Mouse (Mus musculus) midbrain, embryonic 12.5 days (tissue): ENCODE results near the gene Sfxn5. TPM values are rescaled to one million over a fixed set of nuclear protein-coding genes. Genes with fewer than 3 reads are reported as not detected.
A peak's percentile ranks its signal among the peaks of the same experiment; 100 is the strongest.

Source experiments
- ATAC-seq: fragments of 200-750 bp; cut with Nextera tagmentation; 2 replicates; pipeline ENCODE4 v1.8.0; 2017; ENCODE audit warnings: low read depth, moderate TSS enrichment, moderate library complexity; ENCODE audit not compliant: low FRiP score
- H3K27ac ChIP-seq: fragments of 300-500 bp; sonication (generic); replicated peaks from 2 replicates; pipeline ENCODE4 v1.5.1; 2016; ENCODE audit warnings: mild to moderate bottlenecking
- H3K27me3 ChIP-seq: fragments of 300-500 bp; sonication (generic); 2 replicates; pipeline ENCODE4 v1.6.1; 2016; ENCODE audit warnings: mild to moderate bottlenecking
- H3K36me3 ChIP-seq: fragments of 300-500 bp; sonication (generic); 2 replicates; pipeline ENCODE4 v1.6.1; 2016
- H3K4me1 ChIP-seq: fragments of 300-500 bp; sonication (generic); 2 replicates; pipeline ENCODE4 v1.6.1; 2016
- H3K4me2 ChIP-seq: fragments of 300-500 bp; sonication (generic); replicated peaks from 2 replicates; pipeline ENCODE4 v1.6.1; 2016; ENCODE audit warnings: mild to moderate bottlenecking, moderate library complexity
- H3K4me3 ChIP-seq: fragments of 300-500 bp; sonication (generic); 2 replicates; pipeline ENCODE4 v1.5.1; 2016; ENCODE audit warnings: mild to moderate bottlenecking
- H3K9ac ChIP-seq: fragments of 300-500 bp; sonication (generic); replicated peaks from 2 replicates; pipeline ENCODE4 v1.6.1; 2016; ENCODE audit warnings: mild to moderate bottlenecking, moderate library complexity
- H3K9me3 ChIP-seq: fragments of 300-500 bp; sonication (generic); 2 replicates; pipeline ENCODE4 v1.6.1; 2016; ENCODE audit warnings: mild to moderate bottlenecking
- WGBS: fragments of 180-500 bp; shearing (Covaris S2); methylation state at CpG from one replicate; pipeline ENCODE4 v1.1.7; 2016; 5-methylcytosine and 5-hydroxymethylcytosine counted together
- polyA plus RNA-seq: library from polyadenylated mRNA; unstranded; fragments of >200 nt; fragmentation: Nextera tagmentation; extraction: Ambion mirVana; gene quantifications from 2 replicates; pipeline ENCODE4 v1.2.1, GENCODE M21; 2016

Gene Sfxn5
- polyA plus RNA-seq: 8.2 and 9.5 TPM in 2 replicates

GRCm38 (mm10) chr6:85333000-85333669 lies at the start of gene Sfxn5:
TSS of gene Sfxn5 (minus strand) at chr6:85333422.
- H3K36me3 ChIP-seq: no peaks in the 10 kb centered on the region
- peak; percentile 98 for ATAC-seq
- H3K4me3 ChIP-seq: peak within 1 kb of the TSS; percentile 67
- under 1% methylated on average over 49 of the region's 49 CpGs for WGBS
- H3K27me3 ChIP-seq: peaks cover 14% of the 10 kb centered on the region
- peak within 1 kb of the TSS; percentile 64 for H3K9ac ChIP-seq
- peak within 1 kb of the TSS; percentile 96 for H3K4me2 ChIP-seq
- H3K4me1 ChIP-seq: peaks cover 11% of the 10 kb centered on the region
- no peaks in the 10 kb centered on the region for H3K9me3 ChIP-seq
- peak within 1 kb of the TSS; percentile 91 for H3K27ac ChIP-seq

DNA sequence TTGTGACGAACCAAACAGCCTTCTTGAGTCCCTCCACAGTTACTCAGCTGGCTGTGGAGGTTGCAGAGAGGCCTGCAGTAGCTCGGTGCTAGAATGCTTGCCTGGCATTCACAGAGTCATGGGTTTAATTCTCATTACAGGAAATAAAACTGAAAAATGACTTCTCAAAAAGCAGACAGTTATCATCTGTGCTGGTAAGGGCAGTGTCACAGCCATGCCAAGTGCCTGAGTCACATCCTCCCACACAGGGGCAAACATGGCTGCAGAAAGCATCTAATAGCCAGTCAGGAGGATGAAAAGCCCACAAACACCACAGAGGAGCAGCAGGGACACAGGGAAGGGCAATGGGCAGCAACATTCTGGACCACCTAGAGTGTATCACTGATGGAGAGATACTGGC lies 49.6 kb upstream of the Sfxn5 start:
- ATAC-seq: no peak
- Histone ChIP-seq H3K4me3 (no peak overlapping the region), H3K4me2 (no peak overlapping the region), H3K27me3 (peaks cover 8% of the 10 kb centered on the region), H3K36me3 (no peaks in the 10 kb centered on the region), H3K27ac (no peak overlapping the region), H3K4me1 (peaks cover 7% of the 10 kb centered on the region), H3K9ac (no peak overlapping the region), H3K9me3 (no peaks in the 10 kb centered on the region; the same call in 1 of the 2 replicates)
- WGBS: 86% methylated on average over 2 of the region's 2 CpGs

DNA sequence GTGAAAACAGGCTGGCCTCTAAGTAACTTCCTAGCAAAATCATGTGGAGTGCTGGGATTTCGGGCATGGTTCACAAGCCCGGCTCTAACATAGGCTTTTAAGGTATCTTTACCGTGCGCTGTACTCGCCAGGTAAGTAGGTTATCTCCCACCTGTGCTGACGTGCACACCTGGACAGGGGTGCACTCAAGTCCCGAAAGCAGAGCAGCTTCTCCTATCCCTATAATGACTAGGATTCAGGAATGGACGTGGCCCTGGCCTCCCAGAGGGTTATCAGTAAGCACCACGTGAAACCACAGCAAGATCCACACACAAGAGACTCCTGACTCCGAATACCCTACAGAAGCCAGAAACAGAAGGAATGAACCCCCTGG lies 48.4 kb upstream of the Sfxn5 start:
- Histone ChIP-seq H3K4me2 (no peak overlapping the region), H3K4me1 (peaks cover 7% of the 10 kb centered on the region), H3K9me3 (no peaks in the 10 kb centered on the region; the same call in 1 of the 2 replicates), H3K27ac (no peak overlapping the region), H3K27me3 (peaks cover 15% of the 10 kb centered on the region), H3K9ac (no peak overlapping the region), H3K4me3 (no peak overlapping the region), H3K36me3 (no peaks in the 10 kb centered on the region)
- no peak for ATAC-seq
- 79% methylated on average over 10 of the region's 10 CpGs for WGBS

GRCm38 (mm10) chr6:85380901-85381647 lies 47.9 kb upstream of the Sfxn5 start:
- peaks cover 7% of the 10 kb centered on the region for H3K4me1 ChIP-seq
- no peak overlapping the region for H3K9ac ChIP-seq
- H3K36me3 ChIP-seq: no peaks in the 10 kb centered on the region
- 14% methylated on average over 17 of the region's 17 CpGs for WGBS
- no peaks in the 10 kb centered on the region; the same call in 1 of the 2 replicates for H3K9me3 ChIP-seq
- H3K27ac ChIP-seq: peak overlapping the region; percentile 46
- peaks cover 18% of the 10 kb centered on the region for H3K27me3 ChIP-seq
- peak overlapping the region; percentile 25 for H3K4me2 ChIP-seq
- no peak overlapping the region for H3K4me3 ChIP-seq
- ATAC-seq: peak; percentile 81

GRCm38 (mm10) chr6:85380201-85380900 lies 47.1 kb upstream of the Sfxn5 start:
- peaks cover 7% of the 10 kb centered on the region for H3K4me1 ChIP-seq
- 27% methylated on average over 10 of the region's 10 CpGs for WGBS
- no peak overlapping the region for H3K9ac ChIP-seq
- no peak overlapping the region for H3K4me3 ChIP-seq
- H3K9me3 ChIP-seq: no peaks in the 10 kb centered on the region; the same call in 1 of the 2 replicates
- H3K4me2 ChIP-seq: peak overlapping the region; percentile 25
- peaks cover 17% of the 10 kb centered on the region for H3K27me3 ChIP-seq
- peak overlapping the region; percentile 46; the same call in 1 of the 2 replicates for H3K27ac ChIP-seq
- H3K36me3 ChIP-seq: no peaks in the 10 kb centered on the region
- peak; percentile 90 for ATAC-seq

GRCm38 (mm10) chr6:85378629-85379028 lies 45.4 kb upstream of the Sfxn5 start:
- Histone ChIP-seq H3K4me2 (no peak overlapping the region), H3K36me3 (no peaks in the 10 kb centered on the region), H3K4me3 (no peak overlapping the region), H3K27ac (no peak overlapping the region), H3K4me1 (peaks cover 12% of the 10 kb centered on the region), H3K9me3 (no peaks in the 10 kb centered on the region; the same call in 1 of the 2 replicates), H3K27me3 (peaks cover 19% of the 10 kb centered on the region), H3K9ac (no peak overlapping the region)
- WGBS: 62% methylated on average over 8 of the region's 8 CpGs
- ATAC-seq: no peak

GRCm38 (mm10) chr6:85377876-85378275 lies 44.7 kb upstream of the Sfxn5 start:
- no peak overlapping the region for H3K27ac ChIP-seq
- H3K9me3 ChIP-seq: no peaks in the 10 kb centered on the region
- H3K36me3 ChIP-seq: no peaks in the 10 kb centered on the region
- peaks cover 24% of the 10 kb centered on the region for H3K27me3 ChIP-seq
- no peak overlapping the region for H3K9ac ChIP-seq
- no peak overlapping the region for H3K4me3 ChIP-seq
- peaks cover 19% of the 10 kb centered on the region for H3K4me1 ChIP-seq
- no peak for ATAC-seq
- 60% methylated on average over 5 of the region's 5 CpGs for WGBS
- no peak overlapping the region for H3K4me2 ChIP-seq

GRCm38 (mm10) chr6:85377066-85377734 lies 44.0 kb upstream of the Sfxn5 start:
- Histone ChIP-seq H3K4me1 (peaks cover 26% of the 10 kb centered on the region), H3K9ac (no peak overlapping the region), H3K4me2 (no peak overlapping the region), H3K27ac (no peak overlapping the region), H3K36me3 (no peaks in the 10 kb centered on the region), H3K9me3 (no peaks in the 10 kb centered on the region), H3K4me3 (no peak overlapping the region), H3K27me3 (peaks cover 30% of the 10 kb centered on the region)
- no peak for ATAC-seq
- 78% methylated on average over 4 of the region's 4 CpGs for WGBS

- Histone ChIP-seq H3K27me3 (peaks cover 31% of the 10 kb centered on the region), H3K36me3 (no peaks in the 10 kb centered on the region), H3K27ac (peak overlapping the region; percentile 72), H3K4me2 (peak overlapping the region; percentile 89), H3K4me3 (peak overlapping the region; percentile 67), H3K9ac (peak overlapping the region; percentile 78), H3K9me3 (no peaks in the 10 kb centered on the region), H3K4me1 (peaks cover 21% of the 10 kb centered on the region)
- peak; percentile 97 for ATAC-seq
- under 1% methylated on average over 19 of the region's 19 CpGs for WGBS
Measured at GRCm38 (mm10) chr6:85374734-85375114, 41.5 kb upstream of the Sfxn5 start.

DNA sequence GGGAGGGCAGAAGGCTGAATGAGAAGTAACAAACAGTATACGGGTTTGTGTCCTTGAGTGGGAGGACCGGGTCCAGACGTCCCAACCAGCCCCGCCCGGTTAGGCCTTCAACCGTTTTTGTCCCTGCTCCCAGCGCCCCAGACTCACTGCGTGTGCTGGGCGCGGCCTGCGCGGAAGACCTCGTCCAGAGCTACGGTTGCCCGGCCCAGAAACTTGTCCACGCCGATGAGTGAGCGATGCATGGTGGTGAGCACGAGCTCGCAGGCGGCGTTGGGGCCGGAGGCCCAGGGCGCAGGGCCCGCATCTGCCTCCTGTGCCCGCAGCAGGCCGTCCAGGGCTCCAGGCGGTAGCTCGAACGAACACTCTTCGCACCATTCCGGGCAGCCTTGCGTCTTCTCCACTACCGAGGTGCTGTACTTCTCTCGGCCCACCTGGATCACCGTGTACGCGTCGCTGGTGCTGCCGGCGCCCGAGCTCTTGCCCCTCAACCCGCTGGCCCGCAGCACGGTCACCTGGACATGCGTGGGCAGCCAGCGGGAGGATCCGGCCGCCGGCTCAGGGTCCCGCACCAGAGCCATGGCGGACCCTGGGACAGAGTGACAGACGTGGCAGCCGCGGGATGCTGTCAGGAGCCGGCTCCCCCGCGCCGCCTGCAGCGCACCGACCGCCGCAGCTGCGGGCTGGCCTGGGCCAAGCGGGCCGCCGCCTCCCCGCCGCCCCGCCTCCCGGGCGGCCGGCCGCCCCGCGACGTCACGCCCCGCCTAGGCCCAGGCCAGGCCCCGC lies 40.9 kb upstream of the Sfxn5 start, which contains the start of gene Rab11fip5:
Rab11fip5 (minus strand) TSS at position 684 of the 783 bp plus-strand sequence.
- peak within 1 kb of the TSS; percentile 89 for H3K4me2 ChIP-seq
- peak within 1 kb of the TSS; percentile 78 for H3K9ac ChIP-seq
- H3K36me3 ChIP-seq: no peaks in the 10 kb centered on the region
- ATAC-seq: no peak; the same call in 1 of the 2 replicates
- H3K4me3 ChIP-seq: peak within 1 kb of the TSS; percentile 67
- H3K4me1 ChIP-seq: peaks cover 21% of the 10 kb centered on the region
- H3K27me3 ChIP-seq: peaks cover 31% of the 10 kb centered on the region
- H3K9me3 ChIP-seq: no peaks in the 10 kb centered on the region
- peak within 1 kb of the TSS; percentile 72 for H3K27ac ChIP-seq
- 2% methylated on average over 72 of the region's 80 CpGs for WGBS
